Mouse (Mus musculus) neural tube, embryonic 14.5 days (tissue): ENCODE measurements at regions not wholly inside any gene's neighbourhood (a gene's known extent, or its start where the extent isn't known, plus 50 kb on each side); places are given as distances from the start of the nearest gene placed in this dataset.

Source experiments
- ATAC-seq: fragments of 200-750 bp; cut with Nextera tagmentation; 2 replicates; pipeline ENCODE4 v1.8.0; 2017; ENCODE audit warnings: low read depth, mild to moderate bottlenecking, moderate TSS enrichment, moderate library complexity
- H3K27ac ChIP-seq: fragments of 300-500 bp; sonication (generic); 2 replicates; pipeline ENCODE4 v1.5.1; 2014; ENCODE audit warnings: low read depth, mild to moderate bottlenecking, control low read depth, low read length, moderate library complexity, mixed read lengths
- H3K27me3 ChIP-seq: fragments of 300-500 bp; sonication (generic); 2 replicates; pipeline ENCODE4 v1.6.1; 2014; ENCODE audit warnings: low read length; ENCODE audit not compliant: control insufficient read depth, insufficient read depth
- H3K36me3 ChIP-seq: fragments of 300-500 bp; sonication (generic); 2 replicates; pipeline ENCODE4 v1.6.1; 2014; ENCODE audit warnings: low read length, mixed read lengths; ENCODE audit not compliant: control insufficient read depth, insufficient read depth
- H3K4me1 ChIP-seq: fragments of 300-500 bp; sonication (generic); 2 replicates; pipeline ENCODE4 v1.6.1; 2014; ENCODE audit warnings: low read length; ENCODE audit not compliant: control insufficient read depth, insufficient read depth
- H3K4me2 ChIP-seq: fragments of 300-500 bp; sonication (generic); 2 replicates; pipeline ENCODE4 v1.6.1; 2014; ENCODE audit warnings: mild to moderate bottlenecking, low read depth, low read length, control low read depth
- H3K4me3 ChIP-seq: fragments of 300-500 bp; sonication (generic); 2 replicates; pipeline ENCODE4 v1.5.1; 2014; ENCODE audit warnings: low read depth, low read length, control low read depth, mixed read lengths
- H3K9ac ChIP-seq: fragments of 300-500 bp; sonication (generic); replicated peaks from 2 replicates; pipeline ENCODE4 v1.6.1; 2014; ENCODE audit warnings: low read depth, mild to moderate bottlenecking, control low read depth, low read length, mixed read lengths
- H3K9me3 ChIP-seq: fragments of 300-500 bp; sonication (generic); 2 replicates; pipeline ENCODE4 v1.6.1; 2016; ENCODE audit warnings: low read length; ENCODE audit not compliant: control insufficient read depth
- WGBS: fragments of 180-500 bp; shearing (Covaris S2); extraction: QIAGEN DNeasy Blood & Tissue Kit; methylation state at CpG from one replicate; pipeline ENCODE4 v1.1.7; 2014; 5-methylcytosine and 5-hydroxymethylcytosine counted together

DNA sequence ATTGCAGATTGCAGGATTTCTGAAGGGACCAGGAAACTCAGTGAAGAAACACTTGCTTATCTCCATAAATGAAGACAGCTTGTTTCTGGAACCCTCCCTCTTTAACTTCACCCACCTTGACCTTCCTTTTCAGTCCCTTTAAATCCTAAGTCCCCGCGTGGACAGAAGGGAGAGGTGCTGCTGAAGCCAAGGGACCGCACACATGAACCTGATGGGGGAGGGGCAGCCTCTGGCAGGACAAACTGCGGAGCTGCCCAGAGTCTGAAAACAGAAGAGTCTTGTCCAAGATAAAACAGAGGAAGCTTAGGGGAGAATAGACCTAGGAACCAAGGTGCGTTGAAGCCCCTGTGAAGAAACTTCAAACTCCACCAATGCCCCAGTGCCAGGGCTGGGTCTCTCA is 368.9 kb upstream of the Tbx3 start:
- no peak for ATAC-seq
- no peak overlapping the region for H3K4me3 ChIP-seq
- H3K4me2 ChIP-seq, result no peak overlapping the region
- no peaks in the 10 kb centered on the region for H3K4me1 ChIP-seq
- 47% methylated on average over 5 of the region's 5 CpGs for WGBS
- H3K9me3 ChIP-seq, result no peaks in the 10 kb centered on the region
- H3K27ac ChIP-seq, result no peak overlapping the region
- no peaks in the 10 kb centered on the region for H3K36me3 ChIP-seq
- H3K27me3 ChIP-seq, result no peaks in the 10 kb centered on the region
- H3K9ac ChIP-seq, result no peak overlapping the region

GRCm38 (mm10) chr5:119304721-119305120 is 365.7 kb upstream of the Tbx3 start:
- WGBS, result 19% methylated on average over 5 of the region's 5 CpGs
- no peak overlapping the region for H3K27ac ChIP-seq
- no peak for ATAC-seq
- H3K36me3 ChIP-seq, result no peaks in the 10 kb centered on the region
- no peaks in the 10 kb centered on the region for H3K4me1 ChIP-seq
- no peaks in the 10 kb centered on the region for H3K27me3 ChIP-seq
- no peak overlapping the region for H3K9ac ChIP-seq
- H3K9me3 ChIP-seq, result no peaks in the 10 kb centered on the region
- H3K4me2 ChIP-seq, result no peak overlapping the region
- H3K4me3 ChIP-seq, result no peak overlapping the region

DNA sequence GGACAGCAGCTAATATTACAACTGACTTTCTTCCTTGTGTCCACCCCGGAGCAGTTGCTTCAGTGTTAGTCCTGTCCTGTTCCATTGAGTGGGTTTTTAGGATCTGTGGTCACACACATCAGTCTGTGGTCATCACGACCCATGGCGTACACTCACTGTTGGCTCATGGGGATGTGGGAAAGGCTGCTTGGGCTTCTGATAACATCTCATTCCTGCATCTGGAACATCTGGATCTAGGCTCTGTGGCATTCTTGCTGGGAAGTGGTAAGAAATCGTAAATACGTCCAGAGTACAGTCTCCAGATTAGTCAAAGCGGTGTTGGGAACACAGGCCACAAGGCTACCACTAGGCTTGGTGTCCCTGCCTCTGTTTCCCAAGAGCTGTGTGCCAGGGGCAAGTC is 362.7 kb upstream of the Tbx3 start:
- WGBS, result 93% methylated on average over 6 of the region's 6 CpGs
- H3K4me1 ChIP-seq, result no peaks in the 10 kb centered on the region
- no peak overlapping the region for H3K9ac ChIP-seq
- no peak overlapping the region for H3K27ac ChIP-seq
- H3K36me3 ChIP-seq, result no peaks in the 10 kb centered on the region
- H3K9me3 ChIP-seq, result no peaks in the 10 kb centered on the region
- H3K4me2 ChIP-seq, result no peak overlapping the region
- H3K4me3 ChIP-seq, result no peak overlapping the region
- H3K27me3 ChIP-seq, result no peaks in the 10 kb centered on the region
- no peak for ATAC-seq

DNA sequence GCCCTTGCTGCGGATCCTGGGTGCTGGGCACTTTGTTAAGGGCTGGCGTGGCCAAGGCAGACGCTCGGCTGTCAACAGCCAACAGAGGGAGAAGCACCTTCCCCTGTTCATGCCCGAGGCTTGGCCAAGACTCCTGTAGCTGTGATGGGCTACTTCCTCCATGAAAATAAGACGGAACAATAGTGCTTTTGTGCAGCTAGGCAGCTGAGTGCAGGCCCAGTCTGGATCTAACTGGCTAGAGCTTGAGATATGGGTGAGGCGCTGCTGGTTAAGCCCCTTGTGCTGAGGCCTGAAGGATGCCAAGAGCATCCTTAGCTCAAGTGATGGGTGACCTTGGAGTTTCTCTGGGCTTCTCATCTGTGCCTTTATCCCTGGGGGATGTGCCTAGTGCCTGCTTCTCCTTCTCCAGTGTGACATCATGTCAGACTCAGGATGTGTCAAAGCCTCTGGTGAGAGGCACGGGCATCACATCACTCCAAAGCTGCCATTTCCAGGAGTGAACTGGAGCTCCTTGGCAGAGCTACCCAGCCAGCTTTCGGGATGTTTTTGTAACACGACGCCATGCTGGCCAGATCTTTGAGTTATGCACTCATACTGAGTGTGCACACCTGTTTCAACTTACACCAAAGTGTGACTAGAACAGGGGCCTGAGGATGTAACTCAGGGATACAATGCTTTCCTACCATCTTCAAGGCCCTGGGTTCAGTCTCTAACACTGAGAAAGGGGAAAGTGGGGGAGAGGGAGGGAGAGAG is 360.1 kb upstream of the Tbx3 start:
- Histone ChIP-seq H3K9me3 (no peaks in the 10 kb centered on the region), H3K27ac (no peak overlapping the region), H3K9ac (no peak overlapping the region), H3K36me3 (no peaks in the 10 kb centered on the region), H3K4me3 (no peak overlapping the region), H3K27me3 (no peaks in the 10 kb centered on the region), H3K4me2 (no peak overlapping the region), H3K4me1 (no peaks in the 10 kb centered on the region)
- 67% methylated on average over 11 of the region's 11 CpGs for WGBS
- no peak for ATAC-seq

GRCm38 (mm10) chr5:119312808-119313207 is 357.7 kb upstream of the Tbx3 start:
- Histone ChIP-seq H3K27ac (no peak overlapping the region), H3K4me3 (no peak overlapping the region), H3K36me3 (no peaks in the 10 kb centered on the region), H3K4me2 (no peak overlapping the region), H3K4me1 (no peaks in the 10 kb centered on the region), H3K27me3 (no peaks in the 10 kb centered on the region), H3K9me3 (no peaks in the 10 kb centered on the region), H3K9ac (no peak overlapping the region)
- 85% methylated on average over 14 of the region's 14 CpGs for WGBS
- no peak for ATAC-seq

DNA sequence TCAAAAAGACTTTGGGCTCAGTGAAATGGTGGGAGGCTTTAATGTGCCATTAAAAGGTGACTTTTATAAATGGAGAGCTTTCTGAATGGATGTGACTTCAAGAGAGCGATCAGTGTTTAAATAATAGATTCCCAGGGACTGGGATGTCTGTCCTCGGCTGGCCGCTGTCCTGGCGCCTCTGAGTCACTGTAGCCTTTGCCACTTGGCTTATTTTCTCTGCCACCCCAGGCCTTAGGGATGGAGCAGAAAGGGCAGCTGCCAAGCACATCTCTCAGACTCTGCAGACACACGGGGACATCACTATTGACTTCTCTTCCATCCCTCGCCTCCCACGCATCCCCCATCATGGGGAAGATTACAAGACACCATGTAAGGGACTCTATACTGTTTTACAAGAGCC is 355.3 kb upstream of the Tbx3 start:
- no peaks in the 10 kb centered on the region for H3K36me3 ChIP-seq
- no peak overlapping the region for H3K4me3 ChIP-seq
- no peaks in the 10 kb centered on the region for H3K4me1 ChIP-seq
- no peak overlapping the region for H3K9ac ChIP-seq
- no peaks in the 10 kb centered on the region for H3K27me3 ChIP-seq
- no peak for ATAC-seq
- no peak overlapping the region for H3K27ac ChIP-seq
- no peaks in the 10 kb centered on the region for H3K9me3 ChIP-seq
- H3K4me2 ChIP-seq, result no peak overlapping the region
- WGBS, result 90% methylated on average over 7 of the region's 7 CpGs

- no peak for ATAC-seq
- Histone ChIP-seq H3K4me1 (no peaks in the 10 kb centered on the region), H3K27me3 (no peaks in the 10 kb centered on the region), H3K9ac (no peak overlapping the region), H3K4me2 (no peak overlapping the region), H3K36me3 (no peaks in the 10 kb centered on the region), H3K27ac (no peak overlapping the region), H3K9me3 (no peaks in the 10 kb centered on the region), H3K4me3 (no peak overlapping the region)
- 78% methylated on average over 11 of the region's 11 CpGs for WGBS
Observed at GRCm38 (mm10) chr5:119317617-119318016, 352.9 kb upstream of the Tbx3 start.

- Histone ChIP-seq H3K4me3 (no peak overlapping the region), H3K4me2 (no peak overlapping the region), H3K4me1 (no peaks in the 10 kb centered on the region), H3K36me3 (no peaks in the 10 kb centered on the region), H3K9me3 (no peaks in the 10 kb centered on the region), H3K9ac (no peak overlapping the region), H3K27me3 (no peaks in the 10 kb centered on the region), H3K27ac (no peak overlapping the region)
- no peak for ATAC-seq
- 77% methylated on average over 10 of the region's 10 CpGs for WGBS
Observed at GRCm38 (mm10) chr5:119321368-119322144, 348.9 kb upstream of the Tbx3 start.

DNA sequence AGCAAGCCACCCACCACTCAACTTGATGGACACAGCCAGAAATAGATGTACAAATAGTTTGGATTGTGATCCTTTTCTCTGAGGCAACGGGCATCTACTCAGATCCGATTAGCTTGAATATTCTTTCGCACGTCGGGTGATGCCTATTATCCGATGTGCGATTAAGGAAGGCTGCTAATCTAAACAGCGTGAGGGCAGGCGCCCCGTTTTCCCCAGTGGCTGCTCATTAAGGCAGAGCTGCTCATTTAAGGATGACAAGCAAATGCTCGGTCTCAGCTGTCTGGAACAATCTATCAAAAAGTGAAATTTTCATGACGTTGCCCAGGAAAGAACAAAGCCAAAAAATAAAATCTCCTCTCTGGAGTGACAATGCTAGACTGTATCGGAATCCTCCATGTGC is 348.1 kb upstream of the Tbx3 start:
- H3K27ac ChIP-seq, result no peak overlapping the region
- no peak overlapping the region for H3K4me2 ChIP-seq
- no peak overlapping the region for H3K4me3 ChIP-seq
- H3K9me3 ChIP-seq, result no peaks in the 10 kb centered on the region
- 50% methylated on average over 13 of the region's 13 CpGs for WGBS
- no peak overlapping the region for H3K9ac ChIP-seq
- H3K27me3 ChIP-seq, result no peaks in the 10 kb centered on the region
- H3K4me1 ChIP-seq, result no peaks in the 10 kb centered on the region
- ATAC-seq, result no peak
- H3K36me3 ChIP-seq, result no peaks in the 10 kb centered on the region
